In the genomic region with DNA sequence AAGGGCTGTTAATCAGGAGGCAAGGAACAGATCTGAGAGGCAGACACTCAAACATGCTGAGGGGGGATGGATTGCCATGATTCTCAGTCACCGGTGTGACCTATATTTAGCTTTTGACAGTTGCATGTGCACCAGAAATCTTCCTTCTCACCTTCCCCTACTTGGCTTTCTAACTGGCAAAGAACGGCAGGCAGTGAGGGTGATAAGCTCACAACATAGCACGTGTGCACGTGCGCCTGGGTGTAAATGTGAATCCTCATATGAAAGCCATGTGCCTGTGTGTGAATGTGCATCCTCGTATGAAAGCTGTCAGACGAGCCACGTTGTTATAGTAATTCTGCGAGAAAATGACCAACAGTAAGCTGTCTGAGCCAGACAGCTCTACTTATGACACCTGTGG, we compare ENCODE assay signal across 18 mouse cellular contexts.
DNase-seq lines count a peak whose midpoint lies in the region; ATAC-seq lines count a peak whose summit lies in the region.
"Had no signal": no experiment of that assay in that cellular context is flagged by ENCODE, and none has a peak within 500 bp of the region (broad histone marks: within the 10 kb centered on the region; RNA-seq: fewer than 3 reads in every experiment).

No protein-coding gene starts in this region.

- ATAC-seq in erythroblast, adult 5-6 weeks (replicated peaks; ENCODE audit: low FRiP score, poor library complexity, severe bottlenecking) = no peak
- ATAC-seq: activated CD4-positive, CD25-positive, alpha-beta regulatory T cell, adult 4 months; inflammation-experienced regulatory T-cells, adult 6 months had no signal

- peak; percentile 59 for DNase-seq in heart, adult 11 months
- DNase-seq in heart, adult 18-20 months = no peak
- peak; percentile 52 for DNase-seq in brain, adult 2 months (ENCODE audit: low read depth, low spot score)
- DNase-seq in brain, embryonic 18.5 days (ENCODE audit: low read depth, low spot score) = peak; percentile 6
- DNase-seq in right cerebral cortex, postnatal 14 days = peak; percentile 10
- no peak for DNase-seq in thymus, adult 18-20 months
- DNase-seq: adrenal gland, adult 8-10 months; cerebellum, adult 8-10 months; gastrocnemius, adult 2 months; heart, postnatal 4 days; kidney, adult 18-20 months; liver, embryonic 13.5 days; lung, adult 2 months; lung, postnatal 36 days; thymus, postnatal 14 days had no signal

Comparison
In these comparisons a context has a peak if more than half of its experiments do, and no peak if none do; other contexts are left out.
1. DNase-seq: peak in heart, adult 11 months (single experiment), brain, adult 2 months (single experiment), brain, embryonic 18.5 days (single experiment) and right cerebral cortex, postnatal 14 days (single experiment); none in heart, adult 18-20 months (0 of 2) and thymus, adult 18-20 months (0 of 2).